ENCODE assay signal across 27 mouse cellular contexts in genomic region chr10:28754927-28755326, GRCm38 (mm10).
DNase-seq lines count a peak whose midpoint lies in the region; ATAC-seq lines count a peak whose summit lies in the region.
"Had no signal": no experiment of that assay in that cellular context is flagged by ENCODE, and none has a peak within 500 bp of the region (broad histone marks: within the 10 kb centered on the region; RNA-seq: fewer than 3 reads in every experiment).

No protein-coding gene starts in this region.

- no peak overlapping the region for H3K9ac ChIP-seq in forebrain, embryonic 16.5 days (replicated peaks; ENCODE audit: low read depth, low read length)
- H3K9ac ChIP-seq: embryonic facial prominence, embryonic 12.5 days; heart, embryonic 13.5 days; liver, embryonic 15.5 days; lung, embryonic 15.5 days; midbrain, embryonic 15.5 days; neural tube, embryonic 13.5 days; stomach, embryonic 15.5 days had no signal

- ATAC-seq in frontal cortex, adult (ENCODE audit: low TSS enrichment): peak; percentile 92
- peak; percentile 73 for ATAC-seq in forebrain, embryonic 16.5 days
- ATAC-seq: midbrain, embryonic 15.5 days had no signal

- no peaks in the 10 kb centered on the region for H3K9me3 ChIP-seq in forebrain, embryonic 16.5 days (ENCODE audit: control insufficient read depth, low read length)
- H3K9me3 ChIP-seq: embryonic facial prominence, embryonic 12.5 days; heart, embryonic 13.5 days; limb, embryonic 10.5 days; liver, embryonic 15.5 days; lung, embryonic 15.5 days; midbrain, embryonic 15.5 days; neural tube, embryonic 13.5 days; stomach, embryonic 15.5 days had no signal

- intact Hi-C loops in gastrocnemius, postnatal 36 days (cut with DNase I): no loop called here

- no peaks in the 10 kb centered on the region for H3K36me3 ChIP-seq in forebrain, embryonic 16.5 days (ENCODE audit: control insufficient read depth, insufficient read depth)
- H3K36me3 ChIP-seq: embryonic facial prominence, embryonic 12.5 days; heart, embryonic 13.5 days; limb, embryonic 10.5 days; liver, embryonic 15.5 days; lung, embryonic 15.5 days; midbrain, embryonic 15.5 days; neural tube, embryonic 13.5 days; stomach, embryonic 15.5 days had no signal

- no peaks in the 10 kb centered on the region for H3K27me3 ChIP-seq in forebrain, embryonic 16.5 days (replicated peaks; ENCODE audit: control insufficient read depth, insufficient read depth, low read length)
- H3K27me3 ChIP-seq: embryonic facial prominence, embryonic 12.5 days; heart, embryonic 13.5 days; liver, embryonic 15.5 days; lung, embryonic 15.5 days; midbrain, embryonic 15.5 days; neural tube, embryonic 13.5 days; stomach, embryonic 15.5 days had no signal

- H3K27ac ChIP-seq in forebrain, embryonic 16.5 days (ENCODE audit: low read length): no peak overlapping the region
- H3K27ac ChIP-seq: embryonic facial prominence, embryonic 12.5 days; heart, embryonic 13.5 days; kidney, postnatal 0 days; limb, embryonic 10.5 days; liver, embryonic 15.5 days; lung, embryonic 15.5 days; midbrain, embryonic 15.5 days; neural tube, embryonic 13.5 days; stomach, embryonic 15.5 days had no signal

- DNase-seq in frontal cortex, postnatal 36 days (ENCODE audit: low spot score in 2 of 2): no peak
- DNase-seq in brain, adult 2 months (ENCODE audit: low read depth, low spot score): peak; percentile 62
- DNase-seq in layer of hippocampus, adult 9-11 months: peak; percentile 48
- DNase-seq in retina, postnatal 1 day: no peak
- DNase-seq in gastrocnemius, postnatal 36 days: no peak
- DNase-seq: adrenal gland, postnatal 36 days; cerebellum, adult 18-20 months; cerebellum, postnatal 14 days; gastrocnemius, postnatal 10 days; heart, adult 18-20 months; heart, postnatal 14 days; kidney, adult 11 months; liver; lung, postnatal 4 days; thymus, adult 18-20 months had no signal

- no peaks in the 10 kb centered on the region for H3K4me1 ChIP-seq in forebrain, embryonic 16.5 days (replicated peaks; ENCODE audit: control insufficient read depth, insufficient read depth, low read length)
- H3K4me1 ChIP-seq: embryonic facial prominence, embryonic 12.5 days; heart, embryonic 13.5 days; limb, embryonic 10.5 days; liver, embryonic 15.5 days; lung, embryonic 15.5 days; midbrain, embryonic 15.5 days; neural tube, embryonic 13.5 days; stomach, embryonic 15.5 days had no signal

- no peak overlapping the region for H3K4me3 ChIP-seq in forebrain, embryonic 16.5 days (replicated peaks; ENCODE audit: low read length)
- H3K4me3 ChIP-seq: embryonic facial prominence, embryonic 12.5 days; heart, embryonic 13.5 days; limb, embryonic 10.5 days; liver, embryonic 15.5 days; lung, embryonic 15.5 days; midbrain, embryonic 15.5 days; myocyte; neural tube, embryonic 13.5 days; stomach, embryonic 15.5 days had no signal

- no peak overlapping the region for H3K4me2 ChIP-seq in forebrain, embryonic 16.5 days (ENCODE audit: low read length)
- H3K4me2 ChIP-seq: embryonic facial prominence, embryonic 12.5 days; heart, embryonic 13.5 days; liver, embryonic 15.5 days; lung, embryonic 15.5 days; midbrain, embryonic 15.5 days; neural tube, embryonic 13.5 days; stomach, embryonic 15.5 days had no signal

Comparison
In these comparisons a context has a peak if more than half of its experiments do, and no peak if none do; other contexts are left out.
1. DNase-seq: peak in brain, adult 2 months (single experiment) and layer of hippocampus, adult 9-11 months (single experiment); none in frontal cortex, postnatal 36 days (0 of 2), retina, postnatal 1 day (single experiment) and gastrocnemius, postnatal 36 days (0 of 2).